Mouse (Mus musculus): ENCODE measurements around the gene Hoxd3.

GRCm38 (mm10) chr2:74702820-74703219, 8.9 kb upstream of the Hoxd3 start:
- TF ChIP-seq CTCF (IDR thresholded peaks at IDR 0.05; ENCODE audit: low read depth) = no peak
- no peak for TF ChIP-seq EP300 (optimal IDR thresholded peaks at IDR 0.05)

Data from stomach, postnatal 0 days (tissue).